Mouse (Mus musculus): Measurements from ENCODE around the gene Rfxap. TPM values are rescaled to one million over a fixed set of nuclear protein-coding genes. Genes with fewer than 3 reads are reported as not detected.
A peak's percentile ranks its signal among the peaks of the same experiment; 100 is the strongest.

Rfxap gene
- polyA plus RNA-seq (2016; fragmentation: Nextera tagmentation; extraction: Ambion mirVana): 59.7 and 67.0 TPM in 2 replicates

GRCm38 (mm10) chr3:54807666-54808217, at the start of gene Rfxap:
Gene Rfxap (minus strand): TSS chr3:54807791.
- Histone ChIP-seq H3K36me3 (peaks cover 13% of the 10 kb centered on the region), H3K4me2 (replicated peaks) (peak within 1 kb of the TSS; percentile 86), H3K27me3 (replicated peaks) (no peaks in the 10 kb centered on the region), H3K9me3 (no peaks in the 10 kb centered on the region), H3K4me1 (peaks cover 22% of the 10 kb centered on the region), H3K9ac (peak within 1 kb of the TSS; percentile 92), H3K4me3 (peak within 1 kb of the TSS; percentile 85), H3K27ac (peak within 1 kb of the TSS; percentile 92)
- under 1% methylated on average over 52 of the region's 52 CpGs for WGBS
- ATAC-seq (ENCODE audit: low FRiP score, low read depth): peak; percentile 95

- 64% methylated on average over 2 of the region's 2 CpGs for WGBS
- Histone ChIP-seq H3K27me3 (replicated peaks) (no peaks in the 10 kb centered on the region), H3K9me3 (no peaks in the 10 kb centered on the region)
Measured at GRCm38 (mm10) chr3:54835421-54835820, 27.8 kb upstream of the Rfxap start.

GRCm38 (mm10) chr3:54832491-54832890, 24.9 kb upstream of the Rfxap start:
- H3K9me3 ChIP-seq: no peaks in the 10 kb centered on the region
- no peak overlapping the region for H3K4me3 ChIP-seq
- H3K9ac ChIP-seq: no peak overlapping the region
- WGBS: 94% methylated on average over 3 of the region's 3 CpGs
- no peak for ATAC-seq (ENCODE audit: low FRiP score, low read depth)
- no peaks in the 10 kb centered on the region for H3K4me1 ChIP-seq
- no peak overlapping the region for H3K4me2 ChIP-seq (replicated peaks)
- no peaks in the 10 kb centered on the region for H3K27me3 ChIP-seq (replicated peaks)
- H3K36me3 ChIP-seq: no peaks in the 10 kb centered on the region
- H3K27ac ChIP-seq: no peak overlapping the region

More at GRCm38 (mm10) chr3:54835421-54835820, 27.8 kb upstream of the Rfxap start:
- H3K9ac ChIP-seq: no peak overlapping the region
- no peak for ATAC-seq (ENCODE audit: low FRiP score, low read depth)
- no peak overlapping the region for H3K4me2 ChIP-seq (replicated peaks)
- H3K4me1 ChIP-seq: no peaks in the 10 kb centered on the region
- H3K36me3 ChIP-seq: no peaks in the 10 kb centered on the region
- no peak overlapping the region for H3K4me3 ChIP-seq
- no peak overlapping the region for H3K27ac ChIP-seq

GRCm38 (mm10) chr3:54822526-54822925, 14.9 kb upstream of the Rfxap start:
- no peaks in the 10 kb centered on the region for H3K27me3 ChIP-seq (replicated peaks)
- no peaks in the 10 kb centered on the region for H3K36me3 ChIP-seq
- H3K4me2 ChIP-seq (replicated peaks): no peak overlapping the region
- WGBS: 63% methylated on average over 5 of the region's 5 CpGs
- no peak overlapping the region for H3K9ac ChIP-seq
- no peak overlapping the region for H3K27ac ChIP-seq
- H3K4me1 ChIP-seq: no peaks in the 10 kb centered on the region
- H3K4me3 ChIP-seq: no peak overlapping the region
- H3K9me3 ChIP-seq: no peaks in the 10 kb centered on the region
- ATAC-seq (ENCODE audit: low FRiP score, low read depth): no peak

- ATAC-seq (ENCODE audit: low FRiP score, low read depth): 0 out of 2 replicates have a peak, but pooled peaks have one; percentile 50
- Histone ChIP-seq H3K9me3 (no peaks in the 10 kb centered on the region), H3K27me3 (replicated peaks) (no peaks in the 10 kb centered on the region), H3K4me2 (replicated peaks) (no peak overlapping the region), H3K9ac (no peak overlapping the region), H3K27ac (no peak overlapping the region), H3K4me3 (no peak overlapping the region), H3K4me1 (no peaks in the 10 kb centered on the region), H3K36me3 (no peaks in the 10 kb centered on the region)
- 29% methylated on average over 3 of the region's 3 CpGs for WGBS
Measured at GRCm38 (mm10) chr3:54815292-54815691, 7.7 kb upstream of the Rfxap start.

GRCm38 (mm10) chr3:54814622-54815021, 7.0 kb upstream of the Rfxap start:
- H3K27ac ChIP-seq: no peak overlapping the region
- H3K4me2 ChIP-seq (replicated peaks): no peak overlapping the region
- 81% methylated on average over 6 of the region's 6 CpGs for WGBS
- H3K4me1 ChIP-seq: no peaks in the 10 kb centered on the region
- H3K27me3 ChIP-seq (replicated peaks): no peaks in the 10 kb centered on the region
- H3K9me3 ChIP-seq: no peaks in the 10 kb centered on the region
- H3K9ac ChIP-seq: no peak overlapping the region
- ATAC-seq (ENCODE audit: low FRiP score, low read depth): no peak
- H3K4me3 ChIP-seq: no peak overlapping the region
- no peaks in the 10 kb centered on the region for H3K36me3 ChIP-seq

- no peak for ATAC-seq (ENCODE audit: low FRiP score, low read depth)
- 81% methylated on average over 6 of the region's 6 CpGs for whole genome bisulfite sequencing
- no peaks in the 10 kb centered on the region for H3K4me1 ChIP-seq
Measured at GRCm38 (mm10) chr3:54813418-54813988, 5.9 kb upstream of the Rfxap start.

GRCm38 (mm10) chr3:54811616-54812015, 4.0 kb upstream of the Rfxap start:
- ATAC-seq (ENCODE audit: low FRiP score, low read depth): no peak
- no peak overlapping the region for H3K4me3 ChIP-seq
- H3K9me3 ChIP-seq: no peaks in the 10 kb centered on the region
- WGBS: 57% methylated on average over 1 of the region's 1 CpGs
- H3K4me2 ChIP-seq (replicated peaks): no peak overlapping the region
- no peaks in the 10 kb centered on the region for H3K36me3 ChIP-seq
- H3K27me3 ChIP-seq (replicated peaks): no peaks in the 10 kb centered on the region
- H3K4me1 ChIP-seq: peaks cover 9% of the 10 kb centered on the region
- no peak overlapping the region for H3K27ac ChIP-seq
- no peak overlapping the region for H3K9ac ChIP-seq

More at GRCm38 (mm10) chr3:54813418-54813988, 5.9 kb upstream of the Rfxap start:
- Histone ChIP-seq H3K36me3 (no peaks in the 10 kb centered on the region), H3K9me3 (no peaks in the 10 kb centered on the region), H3K27me3 (replicated peaks) (no peaks in the 10 kb centered on the region), H3K27ac (no peak overlapping the region), H3K4me3 (no peak overlapping the region), H3K9ac (no peak overlapping the region), H3K4me2 (replicated peaks) (no peak overlapping the region)

- Histone ChIP-seq H3K4me3 (no peak overlapping the region), H3K27me3 (replicated peaks) (no peaks in the 10 kb centered on the region), H3K9me3 (no peaks in the 10 kb centered on the region), H3K4me2 (replicated peaks) (no peak overlapping the region), H3K4me1 (peaks cover 22% of the 10 kb centered on the region), H3K9ac (no peak overlapping the region), H3K36me3 (peaks cover 5% of the 10 kb centered on the region; the same call in 1 of the 2 replicates), H3K27ac (no peak overlapping the region)
- WGBS: 73% methylated on average over 5 of the region's 5 CpGs
- no peak for ATAC-seq (ENCODE audit: low FRiP score, low read depth)
Measured at GRCm38 (mm10) chr3:54809111-54809510, 1.5 kb upstream of the Rfxap start.

GRCm38 (mm10) chr3:54807061-54807661, 430 bp downstream of the Rfxap start:
- peak overlapping the region; percentile 92 for H3K27ac ChIP-seq
- peak overlapping the region; percentile 92 for H3K9ac ChIP-seq
- H3K4me3 ChIP-seq: peak overlapping the region; percentile 85
- whole genome bisulfite sequencing: 1% methylated on average over 56 of the region's 56 CpGs
- peak overlapping the region; percentile 86 for H3K4me2 ChIP-seq (replicated peaks)
- no peaks in the 10 kb centered on the region for H3K27me3 ChIP-seq (replicated peaks)
- ATAC-seq (ENCODE audit: low FRiP score, low read depth): peak; percentile 83
- no peaks in the 10 kb centered on the region for H3K9me3 ChIP-seq
- H3K36me3 ChIP-seq: peaks cover 13% of the 10 kb centered on the region
- H3K4me1 ChIP-seq: peaks cover 22% of the 10 kb centered on the region

- no peaks in the 10 kb centered on the region for H3K27me3 ChIP-seq (replicated peaks)
- no peak for ATAC-seq (ENCODE audit: low FRiP score, low read depth)
- no peaks in the 10 kb centered on the region for H3K9me3 ChIP-seq
- H3K4me2 ChIP-seq (replicated peaks): no peak overlapping the region
- H3K27ac ChIP-seq: no peak overlapping the region
- WGBS: 97% methylated on average over 8 of the region's 8 CpGs
- peaks cover 22% of the 10 kb centered on the region for H3K4me1 ChIP-seq
- H3K4me3 ChIP-seq: no peak overlapping the region
- H3K36me3 ChIP-seq: peaks cover 13% of the 10 kb centered on the region
- no peak overlapping the region for H3K9ac ChIP-seq
Measured at GRCm38 (mm10) chr3:54803713-54804112, 3.9 kb downstream of the Rfxap start.

GRCm38 (mm10) chr3:54797211-54797610, 10.4 kb downstream of the Rfxap start:
- Histone ChIP-seq H3K9me3 (0 out of 2 replicates have a peak, but pooled peaks cover 4% of the 10 kb centered on the region), H3K4me1 (no peaks in the 10 kb centered on the region), H3K27ac (no peak overlapping the region), H3K9ac (no peak overlapping the region), H3K4me3 (no peak overlapping the region), H3K4me2 (replicated peaks) (no peak overlapping the region), H3K27me3 (replicated peaks) (no peaks in the 10 kb centered on the region), H3K36me3 (no peaks in the 10 kb centered on the region)
- 38% methylated on average over 16 of the region's 16 CpGs for WGBS
- no peak for ATAC-seq (ENCODE audit: low FRiP score, low read depth)
